12 mouse cellular contexts compared by ENCODE assay signal in the genomic region with DNA sequence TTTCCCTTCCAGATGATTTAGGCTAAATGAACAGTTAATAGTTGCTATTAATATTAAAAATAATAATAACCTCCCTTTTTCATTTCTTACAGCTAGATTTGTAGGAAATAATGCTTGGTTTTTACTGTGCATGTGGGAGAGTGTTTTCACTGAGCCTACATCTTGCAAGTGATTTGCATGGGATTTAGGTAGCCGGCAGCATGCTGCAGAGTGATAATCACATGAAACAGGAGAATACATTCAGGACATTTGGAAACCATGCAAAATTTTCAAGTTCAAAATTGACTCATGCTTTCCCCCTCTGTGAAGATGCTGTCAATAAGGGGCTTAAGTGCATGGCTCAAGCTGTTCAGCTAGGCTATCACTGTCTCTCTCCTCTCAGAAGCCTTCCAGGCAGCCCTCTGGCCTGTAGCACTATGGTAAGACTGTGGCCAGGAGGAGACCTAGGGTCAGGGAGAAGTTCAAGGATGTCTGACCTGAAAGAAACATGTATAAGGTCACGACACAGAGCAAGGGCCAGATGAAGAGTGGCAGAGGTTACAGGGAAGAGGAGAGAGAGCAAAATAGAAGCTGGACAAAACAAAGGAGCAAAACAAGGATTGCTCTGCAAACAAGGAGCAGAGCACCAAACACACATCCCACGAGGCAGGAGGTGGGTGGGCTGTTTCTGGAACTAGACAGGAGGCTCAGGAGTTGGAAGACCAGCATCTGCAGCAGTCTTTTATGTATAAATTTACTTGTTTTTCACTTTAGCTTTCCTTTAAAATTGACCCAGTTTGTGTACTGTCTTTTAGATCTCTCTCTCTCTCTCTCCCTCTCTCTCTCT.
A peak's percentile ranks its signal among the peaks of the same experiment; 100 is the strongest.
DNase-seq lines count a peak whose midpoint lies in the region; ATAC-seq and TF ChIP-seq lines count a peak whose summit lies in the region.
"Had no signal": no experiment of that assay in that cellular context is flagged by ENCODE, and none has a peak within 500 bp of the region (broad histone marks: within the 10 kb centered on the region; RNA-seq: fewer than 3 reads in every experiment).

No protein-coding gene starts in this region.

- peak; percentile 50 for DNase-seq in embryo, embryonic 10 days (ENCODE audit: low spot score)
- DNase-seq in embryo, embryonic 9.5 days (ENCODE audit: extremely low spot score): peak; percentile 18
- no peak for DNase-seq in midbrain, postnatal 0 days (ENCODE audit: low spot score)
- no peak for DNase-seq in adrenal gland, postnatal 36 days
- no peak for DNase-seq in spleen, postnatal 10 days (ENCODE audit: low spot score in 2 of 2)
- DNase-seq in kidney, postnatal 25 days: no peak
- no peak for DNase-seq in testis, postnatal 10 days (ENCODE audit: low spot score)
- DNase-seq: gastrocnemius, postnatal 10 days had no signal

- 11% methylated on average over 3 of the region's 3 CpGs for WGBS in hindbrain, embryonic 16.5 days
- 21% methylated on average over 3 of the region's 3 CpGs for WGBS in midbrain, postnatal 0 days

- TF ChIP-seq CTCF in midbrain, postnatal 0 days (IDR thresholded peaks at IDR 0.05): no peak

- H3K4me2 ChIP-seq in hindbrain, embryonic 16.5 days (ENCODE audit: low read length): no peak overlapping the region
- no peak overlapping the region for H3K4me2 ChIP-seq in midbrain, postnatal 0 days (ENCODE audit: low read depth, low read length, poor library complexity, severe bottlenecking)
- H3K4me2 ChIP-seq: embryonic facial prominence, embryonic 13.5 days; limb, embryonic 12.5 days; lung, embryonic 15.5 days had no signal

- no peaks in the 10 kb centered on the region for H3K36me3 ChIP-seq in hindbrain, embryonic 16.5 days (ENCODE audit: control insufficient read depth, insufficient read depth, low read length)
- no peaks in the 10 kb centered on the region for H3K36me3 ChIP-seq in midbrain, postnatal 0 days (ENCODE audit: insufficient read depth, low read length)
- H3K36me3 ChIP-seq: embryonic facial prominence, embryonic 13.5 days; limb, embryonic 12.5 days; lung, embryonic 15.5 days had no signal

- H3K9me3 ChIP-seq in hindbrain, embryonic 16.5 days (ENCODE audit: control insufficient read depth, low read length): no peaks in the 10 kb centered on the region
- no peaks in the 10 kb centered on the region for H3K9me3 ChIP-seq in midbrain, postnatal 0 days (ENCODE audit: low read length)
- H3K9me3 ChIP-seq: embryonic facial prominence, embryonic 13.5 days; limb, embryonic 12.5 days; lung, embryonic 15.5 days had no signal

- H3K4me3 ChIP-seq in hindbrain, embryonic 16.5 days (ENCODE audit: low read length): no peak overlapping the region
- H3K4me3 ChIP-seq in midbrain, postnatal 0 days (ENCODE audit: low read depth, low read length): no peak overlapping the region
- H3K4me3 ChIP-seq: embryonic facial prominence, embryonic 13.5 days; limb, embryonic 12.5 days; lung, embryonic 15.5 days had no signal

- H3K4me1 ChIP-seq in hindbrain, embryonic 16.5 days (ENCODE audit: control insufficient read depth, insufficient read depth, low read depth, low read length): peaks cover 8% of the 10 kb centered on the region
- H3K4me1 ChIP-seq in midbrain, postnatal 0 days (ENCODE audit: insufficient read depth, low read length): peaks cover 5% of the 10 kb centered on the region; the same call in 1 of the 2 replicates
- H3K4me1 ChIP-seq: embryonic facial prominence, embryonic 13.5 days; limb, embryonic 12.5 days; lung, embryonic 15.5 days had no signal

- H3K9ac ChIP-seq in hindbrain, embryonic 16.5 days (ENCODE audit: low read depth, low read length): no peak overlapping the region; the same call in 1 of the 2 replicates
- H3K9ac ChIP-seq in midbrain, postnatal 0 days (replicated peaks; ENCODE audit: low read length, poor library complexity, severe bottlenecking): no peak overlapping the region
- H3K9ac ChIP-seq: embryonic facial prominence, embryonic 13.5 days; limb, embryonic 12.5 days; lung, embryonic 15.5 days had no signal

- H3K27ac ChIP-seq in hindbrain, embryonic 16.5 days (ENCODE audit: low read depth, low read length): peak overlapping the region; percentile 59
- peak overlapping the region; percentile 59 for H3K27ac ChIP-seq in midbrain, postnatal 0 days (ENCODE audit: low read depth, low read length)
- H3K27ac ChIP-seq: embryonic facial prominence, embryonic 13.5 days; limb, embryonic 12.5 days; lung, embryonic 15.5 days had no signal

- ATAC-seq in hindbrain, embryonic 16.5 days: peak; percentile 72
- ATAC-seq in midbrain, postnatal 0 days (ENCODE audit: low FRiP score): peak; percentile 39; the same call in 1 of the 2 replicates

- no peaks in the 10 kb centered on the region for H3K27me3 ChIP-seq in hindbrain, embryonic 16.5 days (replicated peaks; ENCODE audit: control insufficient read depth, insufficient read depth, low read length)
- H3K27me3 ChIP-seq in midbrain, postnatal 0 days (ENCODE audit: insufficient read depth, low read length): no peaks in the 10 kb centered on the region
- H3K27me3 ChIP-seq: embryonic facial prominence, embryonic 13.5 days; limb, embryonic 12.5 days; lung, embryonic 15.5 days had no signal

Comparison
In these comparisons a context has a peak if more than half of its experiments do, and no peak if none do; other contexts are left out.
1. DNase-seq: peak in embryo, embryonic 10 days (single experiment) and embryo, embryonic 9.5 days (single experiment); none in midbrain, postnatal 0 days (single experiment), adrenal gland, postnatal 36 days (0 of 2), spleen, postnatal 10 days (0 of 2), kidney, postnatal 25 days (0 of 2) and testis, postnatal 10 days (single experiment).